Mouse (Mus musculus) erythroblast, embryonic 14.5 days (primary cell): ENCODE measurements around the gene Ppfibp1.

Source experiments
- GATA1 ChIP-seq: IDR thresholded peaks from 2 replicates; pipeline ENCODE4 v1.6.1; 2012; ENCODE audit warnings: low read length, inconsistent platforms, mixed read lengths
- TAL1 ChIP-seq: IDR thresholded peaks from 3 replicates; pipeline ENCODE4 v1.6.1; 2012; ENCODE audit warnings: low read length, inconsistent platforms, mixed read lengths

DNA sequence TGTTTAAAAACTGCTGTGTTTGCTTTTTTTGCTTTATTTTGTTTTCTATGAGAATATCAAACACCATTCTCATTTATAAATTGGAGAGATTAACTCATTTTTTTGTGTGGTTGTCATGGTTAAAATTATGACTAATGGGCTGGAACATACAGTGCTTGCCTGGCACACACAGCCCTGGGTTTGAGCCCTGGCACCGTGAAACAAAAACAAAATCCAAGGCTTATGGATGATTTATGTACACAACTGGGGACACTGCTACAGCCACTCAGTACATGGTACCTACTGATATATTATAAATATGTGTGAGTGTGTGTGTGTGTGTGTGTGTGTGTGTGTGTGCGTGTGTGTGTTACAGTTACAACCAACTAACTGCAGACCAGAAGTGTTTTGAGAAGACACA is 85.1 kb downstream of the Ppfibp1 start:
- TF ChIP-seq GATA1, result no peak
- TF ChIP-seq TAL1, result no peak
